Mouse (Mus musculus): ENCODE data around the gene Prcc. TPM values are rescaled to one million over a fixed set of nuclear protein-coding genes. Genes with fewer than 3 reads are reported as not detected.
"Not testable (repeated sequence)": the region's sequence is repeated elsewhere in the genome, so short reads cannot be mapped to it uniquely, and the experiment has no call there.

Prcc gene
- total RNA-seq, 2 experiments from 2014 or later = 39.9 to 45.5 TPM

DNA sequence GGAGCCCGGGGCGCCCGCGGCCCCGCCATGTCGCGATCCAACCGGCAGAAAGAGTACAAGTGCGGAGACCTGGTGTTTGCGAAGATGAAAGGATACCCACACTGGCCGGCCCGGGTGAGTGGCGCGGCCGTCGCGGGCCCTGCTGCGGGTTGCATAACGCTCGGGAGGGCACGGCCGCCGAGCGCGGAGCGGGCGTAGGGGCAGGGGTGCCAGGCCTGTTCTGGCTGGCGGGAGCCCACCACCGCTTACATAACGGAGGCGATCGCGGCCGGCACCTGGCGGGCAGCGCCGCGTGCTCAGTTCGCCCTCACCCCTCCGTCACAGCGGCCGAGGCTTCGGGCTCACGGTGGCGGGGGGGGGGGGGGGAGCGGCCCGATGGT, 21.2 kb upstream of the Prcc start:
- DNase-seq = peak; percentile 84

DNA sequence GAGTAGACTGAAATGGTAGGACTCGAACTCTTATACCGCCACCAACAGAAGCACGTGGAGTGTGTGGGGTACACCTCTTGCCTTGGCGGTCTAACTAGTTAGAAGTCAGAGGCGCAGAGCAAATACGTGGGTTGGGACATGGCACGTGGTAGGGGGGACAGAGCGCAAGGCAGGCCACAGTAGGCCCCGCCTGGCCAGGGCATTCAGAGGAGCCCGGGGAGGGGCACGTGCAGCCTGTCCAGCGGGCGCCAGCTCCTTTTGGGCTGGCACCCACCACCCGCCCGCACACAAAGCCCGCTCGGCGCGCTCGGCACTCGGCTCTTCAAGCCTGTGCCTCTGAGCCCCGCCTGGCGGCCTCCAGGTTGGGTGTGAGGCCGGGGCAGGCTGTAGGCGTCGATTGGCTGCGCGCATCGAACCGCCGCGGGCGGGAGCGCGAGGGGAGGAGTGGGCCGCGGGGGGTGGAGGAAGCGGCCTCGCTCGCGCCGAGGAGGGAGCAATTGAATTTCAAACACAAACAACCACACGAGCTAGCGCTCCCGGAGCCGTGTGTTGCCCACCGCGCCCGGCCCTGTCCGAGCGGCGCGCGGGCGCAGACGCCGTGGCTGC, 20.6 kb upstream of the Prcc start, which contains the start of gene Hdgf:
Gene Hdgf, plus strand, starts transcription at position 442 of the 606 bp plus-strand sequence.
- DNase-seq = peak; percentile 97

DNA sequence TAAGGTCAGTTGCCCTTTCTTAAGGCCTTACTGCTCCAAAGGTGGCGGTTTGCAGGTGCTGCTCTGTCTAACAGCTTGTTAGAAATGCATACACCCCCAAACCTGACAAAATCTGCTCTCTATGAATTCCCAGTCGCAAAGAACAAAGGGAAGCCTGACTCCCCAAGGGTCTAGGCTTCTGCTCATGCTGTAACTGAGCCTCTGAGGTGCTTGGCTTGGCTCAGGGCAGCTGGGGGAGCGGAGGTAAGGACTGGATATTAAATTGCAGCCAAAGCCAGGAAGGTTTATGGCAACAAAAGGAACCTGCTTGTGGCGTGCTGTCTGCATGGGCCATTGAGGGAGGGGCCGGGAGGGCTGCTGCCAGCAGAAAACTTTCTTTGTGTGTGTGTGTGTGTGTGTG, 18.4 kb upstream of the Prcc start:
- no peak for DNase-seq

- DNase-seq = not testable (repeated sequence)
Observed at GRCm38 (mm10) chr3:87901959-87902358, 16.6 kb upstream of the Prcc start.

DNA sequence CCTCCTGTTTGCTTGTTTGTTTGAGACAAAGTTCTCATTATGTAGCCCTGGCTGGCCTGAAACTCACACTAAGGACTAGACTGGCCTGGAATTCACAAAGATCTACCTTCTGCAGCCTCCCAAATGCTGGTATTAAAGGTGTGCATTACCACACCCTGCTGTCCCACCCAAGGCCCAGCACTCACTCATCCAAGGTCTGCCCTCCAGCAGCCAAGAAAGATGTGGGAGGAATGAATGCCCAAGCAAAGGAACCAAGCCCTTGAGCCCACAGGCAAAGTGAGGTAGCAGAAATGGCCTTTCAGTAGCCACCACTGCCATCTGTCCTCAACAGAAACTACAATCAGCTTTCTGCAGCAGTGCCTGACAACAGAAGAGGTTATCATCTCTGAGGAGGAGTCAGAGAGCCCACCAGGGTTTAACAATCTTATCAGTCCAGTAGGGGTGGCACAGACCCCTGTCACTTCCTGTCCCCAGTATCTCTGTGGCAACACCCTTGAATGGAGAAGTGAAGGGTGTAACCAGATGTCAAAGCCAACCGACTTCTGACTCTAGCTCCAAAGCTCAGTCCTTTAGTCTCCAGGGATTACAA, 15.7 kb upstream of the Prcc start:
- no peak for DNase-seq

- DNase-seq = no peak
Observed at GRCm38 (mm10) chr3:87899776-87900175, 14.4 kb upstream of the Prcc start.

DNA sequence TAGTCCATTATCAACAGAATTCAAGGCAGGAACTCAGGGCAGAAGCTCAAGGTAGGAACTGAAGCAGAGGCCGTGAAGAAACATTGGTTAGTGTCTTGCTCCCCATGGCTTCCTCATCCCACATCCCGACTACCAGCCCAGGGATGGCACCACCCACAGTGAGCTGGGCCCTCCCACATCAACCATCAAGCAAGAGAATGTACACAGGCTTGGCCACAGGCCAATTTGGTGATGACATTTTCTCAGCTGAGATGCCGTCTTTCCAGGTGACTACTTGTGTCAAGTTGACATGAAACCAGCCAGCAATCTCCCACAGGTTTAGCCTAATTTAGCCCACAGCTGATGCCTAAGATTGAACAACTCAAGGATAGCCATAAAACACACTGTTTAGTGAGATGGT, 13.9 kb upstream of the Prcc start:
- no peak for DNase-seq

DNA sequence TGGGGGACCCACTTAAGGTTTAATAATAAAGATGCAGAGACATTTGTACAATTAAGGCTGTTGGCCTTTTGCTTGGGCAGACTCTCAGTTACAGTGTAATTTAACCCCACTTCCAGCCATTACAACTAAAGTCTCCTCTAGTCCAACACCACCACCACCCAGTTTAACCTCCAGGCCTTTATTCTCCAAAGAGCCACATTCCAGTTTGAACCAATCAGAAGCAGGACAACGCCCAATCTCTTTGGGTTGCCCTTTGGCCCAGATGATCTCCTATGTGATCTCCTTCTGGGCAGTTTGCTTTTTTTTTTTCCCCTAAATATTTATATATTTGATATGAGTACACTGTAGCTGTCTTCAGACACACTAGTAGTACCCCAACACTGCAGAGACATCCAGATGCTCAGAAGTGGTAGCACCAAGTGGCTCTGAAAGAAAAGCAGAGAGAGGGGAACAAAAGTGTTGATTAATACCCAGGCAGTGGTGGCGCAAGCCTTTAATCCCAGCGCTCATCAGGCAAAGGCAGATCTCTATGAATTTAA, 8.0 kb upstream of the Prcc start:
- DNase-seq = no peak

- no peak for DNase-seq
Observed at GRCm38 (mm10) chr3:87891481-87891880, 6.1 kb upstream of the Prcc start.

GRCm38 (mm10) chr3:87887400-87887799, 2.0 kb upstream of the Prcc start:
- DNase-seq = not testable (repeated sequence)

- no peak for DNase-seq
Observed at GRCm38 (mm10) chr3:87886416-87886815, 1.0 kb upstream of the Prcc start.

GRCm38 (mm10) chr3:87886004-87886365, 577 bp upstream of the Prcc start:
- no peak for DNase-seq

GRCm38 (mm10) chr3:87884708-87885251, 628 bp downstream of the Prcc start:
- DNase-seq = peak; percentile 59

GRCm38 (mm10) chr3:87884291-87884690, 1.1 kb downstream of the Prcc start:
- DNase-seq = no peak

- no peak for DNase-seq
Observed at GRCm38 (mm10) chr3:87877730-87878129, 7.7 kb downstream of the Prcc start.

DNA sequence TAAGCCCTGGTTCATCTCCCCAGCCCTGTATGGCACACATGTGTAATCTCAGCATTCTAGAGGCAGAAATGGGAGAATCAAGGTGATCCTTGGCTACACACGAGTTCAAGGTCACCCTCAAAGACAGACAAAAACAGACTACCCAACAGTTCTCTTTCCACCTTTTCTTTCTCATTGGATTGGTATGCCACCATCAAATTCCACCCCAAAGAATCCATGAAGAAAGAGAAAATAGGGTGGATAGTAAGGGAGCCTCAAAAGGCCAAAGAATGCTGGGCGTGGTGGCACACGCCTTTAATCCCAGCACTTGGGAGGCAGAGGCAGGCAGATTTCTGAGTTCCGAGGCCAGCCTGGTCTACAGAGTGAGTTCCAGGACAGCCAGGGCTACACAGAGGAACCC, 21.3 kb downstream of the Prcc start:
- DNase-seq = not testable (repeated sequence)

DNA sequence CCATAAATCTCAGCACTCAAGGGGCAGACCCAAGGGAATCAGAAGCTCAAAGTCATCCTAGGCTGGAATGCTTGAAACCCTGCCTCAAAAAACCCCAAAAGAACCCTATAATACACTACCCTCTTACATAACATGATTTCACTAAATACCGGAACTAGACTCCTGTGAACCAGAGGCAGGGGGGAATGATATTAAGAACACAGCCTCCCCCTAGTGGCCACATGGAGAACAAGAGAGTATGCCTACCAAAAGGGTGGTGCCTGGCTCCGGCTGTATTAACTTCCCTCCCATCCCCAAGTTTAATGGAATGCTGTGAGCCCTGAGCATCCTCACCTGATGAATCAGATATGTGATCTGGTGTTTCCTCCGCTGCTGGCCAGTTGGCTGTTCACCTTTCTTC, 25.6 kb downstream of the Prcc start:
- peak; percentile 23 for DNase-seq

GRCm38 (mm10) chr3:87857666-87858065, 27.7 kb downstream of the Prcc start:
- no peak for DNase-seq

DNA sequence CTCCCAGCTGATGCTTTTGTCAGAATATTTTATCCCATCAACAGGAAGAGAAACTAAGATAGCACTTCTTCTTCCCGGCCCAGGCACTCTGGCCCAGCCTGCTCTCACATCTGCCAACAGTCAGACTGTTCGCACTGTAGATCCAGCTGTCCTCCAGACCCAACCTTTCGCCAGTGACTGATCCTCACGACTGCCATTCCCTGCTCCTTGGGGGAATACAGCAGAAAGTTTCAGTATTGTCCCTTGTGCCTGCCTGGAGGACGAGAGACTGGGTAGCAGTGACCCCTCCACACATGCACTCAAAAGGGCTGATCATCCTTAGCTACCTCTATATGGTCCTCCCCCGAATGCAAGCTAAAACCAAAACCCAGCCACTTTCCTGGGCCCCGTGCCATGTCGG, 29.5 kb downstream of the Prcc start:
- no peak for DNase-seq

DNA sequence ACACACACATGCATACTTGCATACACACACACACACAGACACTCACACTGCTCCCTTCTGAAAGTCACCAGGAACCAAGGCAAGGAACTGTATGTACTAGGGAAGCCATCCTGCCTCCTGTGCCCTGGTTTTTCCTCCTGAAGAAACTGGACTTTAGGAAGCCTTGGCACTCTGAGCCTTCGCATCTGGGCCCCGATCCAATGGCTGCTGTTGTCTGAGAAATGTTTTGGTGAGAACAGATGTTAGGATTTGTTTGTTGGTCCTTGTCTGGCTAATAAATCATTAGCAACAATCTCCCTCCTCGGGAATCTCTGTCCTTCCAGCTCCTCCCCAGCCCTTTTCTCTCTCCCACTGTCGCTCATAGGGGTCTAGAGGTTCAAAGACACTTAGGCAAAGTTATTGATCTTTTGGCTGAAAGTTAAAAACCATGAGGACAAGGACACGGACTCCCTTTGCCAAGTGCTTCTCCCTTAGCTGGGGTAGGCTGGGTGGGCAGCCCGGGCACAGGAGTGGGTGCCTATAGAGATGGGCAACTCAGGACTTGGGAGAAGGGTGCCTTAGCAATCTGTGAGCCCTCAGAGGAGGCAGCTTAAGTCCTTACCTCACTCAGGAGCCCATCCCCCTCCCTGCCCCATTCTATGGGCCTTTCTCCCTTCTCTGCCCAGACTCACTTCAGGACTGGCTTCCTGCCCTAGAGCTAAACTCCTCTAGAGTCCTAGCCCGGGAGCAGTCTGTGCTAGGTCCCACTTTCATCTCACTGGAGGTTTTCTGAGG, 30.4 kb downstream of the Prcc start:
- no peak for DNase-seq

- DNase-seq = no peak
Observed at GRCm38 (mm10) chr3:87849117-87849516, 36.3 kb downstream of the Prcc start.

GRCm38 (mm10) chr3:87847680-87848079, 37.7 kb downstream of the Prcc start:
- DNase-seq = no peak

- DNase-seq = no peak
Observed at GRCm38 (mm10) chr3:87846650-87847110, 38.7 kb downstream of the Prcc start, which contains the start of gene Sh2d2a. Gene Sh2d2a (plus strand): TSS chr3:87846755.

Data from gastrocnemius, postnatal 25 days (tissue).